Mouse (Mus musculus) kidney, postnatal 0 days (tissue): ENCODE data around the gene Cabp4. TPM values are rescaled to one million over a fixed set of nuclear protein-coding genes. Genes with fewer than 3 reads are reported as not detected.

Source experiments
- ATAC-seq: fragments of 200-750 bp; cut with Nextera tagmentation; replicated peaks from 2 replicates; pipeline ENCODE4 v1.8.0; 2017; ENCODE audit warnings: low read depth, moderate number of reproducible peaks, moderate TSS enrichment, moderate library complexity; ENCODE audit not compliant: low FRiP score
- DNase-seq: peaks from one replicate; pipeline ENCODE4 v3.0.0-alpha.2; 2016; ENCODE audit warnings: low spot score
- H3K27ac ChIP-seq: fragments of 300-500 bp; sonication (generic); 2 replicates; pipeline ENCODE4 v1.5.1; 2014; ENCODE audit warnings: mild to moderate bottlenecking
- H3K27me3 ChIP-seq: fragments of 300-500 bp; sonication (generic); 2 replicates; pipeline ENCODE4 v1.6.1; 2014; ENCODE audit warnings: low read length, mixed read lengths; ENCODE audit not compliant: insufficient read depth
- H3K36me3 ChIP-seq: fragments of 300-500 bp; sonication (generic); 2 replicates; pipeline ENCODE4 v1.6.1; 2014; ENCODE audit warnings: low read length, mixed read lengths; ENCODE audit not compliant: insufficient read depth
- H3K4me1 ChIP-seq: fragments of 300-500 bp; sonication (generic); replicated peaks from 2 replicates; pipeline ENCODE4 v1.6.1; 2014; ENCODE audit warnings: antibody characterized with exemption, low read length, mixed read lengths; ENCODE audit not compliant: insufficient read depth
- H3K4me2 ChIP-seq: fragments of 300-500 bp; sonication (generic); 2 replicates; pipeline ENCODE4 v1.6.1; 2014; ENCODE audit warnings: mild to moderate bottlenecking, low read length, moderate library complexity, mixed read lengths
- H3K4me3 ChIP-seq: fragments of 300-500 bp; sonication (generic); replicated peaks from 2 replicates; pipeline ENCODE4 v1.5.1; 2014; ENCODE audit warnings: low read depth, low read length
- H3K9ac ChIP-seq: fragments of 300-500 bp; sonication (generic); 2 replicates; pipeline ENCODE4 v1.6.1; 2014; ENCODE audit warnings: low read depth, low read length
- H3K9me3 ChIP-seq: fragments of 300-500 bp; sonication (generic); replicated peaks from 2 replicates; pipeline ENCODE4 v1.6.1; 2016; ENCODE audit warnings: low read length, inconsistent platforms, mixed read lengths
- CTCF ChIP-seq: IDR thresholded peaks from 2 replicates; pipeline ENCODE4 v1.5.1; 2016; ENCODE audit warnings: antibody characterized with exemption, low read depth, mild to moderate bottlenecking, moderate library complexity
- WGBS: fragments of 180-500 bp; shearing (Covaris S2); extraction: QIAGEN DNeasy Blood & Tissue Kit; methylation state at CpG from one replicate; pipeline ENCODE4 v1.1.7; 2014; 5-methylcytosine and 5-hydroxymethylcytosine counted together
- polyA plus RNA-seq: library from polyadenylated mRNA; unstranded; fragments of >200 nt; fragmentation: Nextera tagmentation; extraction: Ambion mirVana; gene quantifications from 2 replicates; pipeline ENCODE4 v1.2.1, GENCODE M21; 2015

Gene Cabp4
- polyA plus RNA-seq, 1 experiment from 2014 or later = 0.13 TPM

DNA sequence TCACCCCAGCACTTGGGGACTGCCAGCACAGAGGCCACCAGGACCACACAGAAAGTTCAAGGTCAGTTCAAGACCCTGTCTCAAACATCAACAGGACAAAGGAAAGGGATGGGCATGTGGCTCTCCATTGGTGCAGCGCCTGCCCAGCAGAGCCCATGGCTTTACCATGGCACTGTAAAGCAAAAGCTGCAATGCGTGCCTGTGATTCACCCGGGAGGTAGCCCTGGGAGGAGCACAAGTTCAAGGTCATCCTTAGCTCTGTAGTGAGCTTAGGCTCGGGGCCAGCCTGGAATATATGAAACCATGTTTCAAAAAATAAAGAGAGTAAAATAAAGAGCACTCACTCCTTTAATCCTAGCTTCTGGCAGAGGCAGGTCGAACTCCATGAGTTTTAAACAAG is 8.1 kb upstream of the Cabp4 start:
- peaks cover 22% of the 10 kb centered on the region for H3K36me3 ChIP-seq
- H3K4me1 ChIP-seq = peaks cover 11% of the 10 kb centered on the region; the same call in 1 of the 2 replicates
- no peak overlapping the region for H3K4me3 ChIP-seq
- no peak for DNase-seq
- no peaks in the 10 kb centered on the region for H3K27me3 ChIP-seq
- H3K9ac ChIP-seq = no peak overlapping the region
- no peak overlapping the region for H3K4me2 ChIP-seq
- 88% methylated on average over 5 of the region's 5 CpGs for WGBS
- H3K27ac ChIP-seq = no peak overlapping the region
- ATAC-seq = no peak
- TF ChIP-seq CTCF = no peak
- no peaks in the 10 kb centered on the region for H3K9me3 ChIP-seq

DNA sequence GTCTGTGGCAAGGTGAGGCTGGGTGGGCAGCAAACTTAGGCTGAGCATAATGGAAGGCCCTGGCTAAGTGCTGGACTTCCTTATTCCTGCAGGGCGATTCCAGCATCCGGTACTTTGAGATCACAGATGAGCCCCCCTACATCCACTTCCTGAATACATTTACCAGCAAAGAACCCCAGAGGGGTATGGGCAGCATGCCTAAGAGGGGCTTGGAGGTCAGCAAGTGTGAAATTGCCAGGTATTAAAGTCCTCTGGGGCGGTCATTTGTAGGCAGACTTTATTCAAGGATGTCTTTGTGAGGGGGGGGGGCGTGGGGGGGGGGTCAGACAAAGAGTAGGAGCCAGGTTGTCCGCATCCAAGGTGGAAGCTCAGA is 7.6 kb upstream of the Cabp4 start:
- H3K4me2 ChIP-seq = no peak overlapping the region
- ATAC-seq = no peak
- H3K9ac ChIP-seq = no peak overlapping the region
- TF ChIP-seq CTCF = no peak
- no peak for DNase-seq
- H3K4me3 ChIP-seq = no peak overlapping the region
- no peaks in the 10 kb centered on the region for H3K27me3 ChIP-seq
- peaks cover 11% of the 10 kb centered on the region; the same call in 1 of the 2 replicates for H3K4me1 ChIP-seq
- WGBS = 89% methylated on average over 4 of the region's 5 CpGs
- no peak overlapping the region for H3K27ac ChIP-seq
- peaks cover 22% of the 10 kb centered on the region for H3K36me3 ChIP-seq
- no peaks in the 10 kb centered on the region for H3K9me3 ChIP-seq

DNA sequence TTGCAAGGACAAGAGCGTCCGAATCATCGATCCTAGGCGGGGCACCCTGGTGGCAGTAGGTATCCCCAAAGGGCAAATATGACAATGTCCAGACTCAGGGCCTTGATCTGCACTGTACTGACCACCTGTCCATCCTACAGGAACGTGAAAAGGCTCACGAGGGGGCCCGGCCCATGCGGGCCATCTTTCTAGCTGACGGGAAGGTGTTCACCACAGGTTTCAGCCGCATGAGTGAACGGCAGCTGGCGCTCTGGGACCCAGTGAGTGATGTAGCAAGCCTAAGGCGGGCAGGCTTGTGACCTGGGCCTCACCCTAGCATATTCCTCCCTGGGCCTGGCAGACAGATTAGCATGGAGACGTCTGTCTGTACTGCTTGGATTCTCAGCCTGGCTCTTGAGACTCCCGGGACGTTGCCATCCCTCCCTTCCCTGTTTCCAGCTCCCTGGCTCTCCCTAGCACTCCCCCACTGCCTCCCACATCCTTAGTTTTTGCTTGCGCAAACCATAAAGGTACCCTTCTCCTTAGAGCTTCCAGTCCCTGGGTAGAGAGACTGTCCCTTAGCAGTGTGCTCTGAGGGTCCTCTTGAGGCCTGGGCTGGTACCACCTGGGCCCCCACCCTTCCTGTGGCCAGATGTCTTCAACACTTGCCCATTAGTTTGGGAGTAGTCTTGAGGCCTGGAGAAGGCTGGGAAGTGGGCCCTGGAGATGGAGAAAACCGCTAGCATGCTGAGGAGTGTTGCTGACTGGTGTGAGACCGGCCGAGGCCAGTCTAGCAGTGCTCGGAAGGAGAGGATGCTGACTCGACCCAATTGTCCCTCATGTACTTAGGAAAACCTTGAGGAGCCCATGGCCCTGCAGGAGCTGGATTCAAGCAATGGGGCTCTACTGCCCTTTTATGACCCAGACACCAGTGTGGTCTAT is 7.0 kb upstream of the Cabp4 start:
- Histone ChIP-seq H3K9ac (no peak overlapping the region), H3K4me2 (no peak overlapping the region), H3K36me3 (peaks cover 22% of the 10 kb centered on the region), H3K27ac (no peak overlapping the region), H3K27me3 (no peaks in the 10 kb centered on the region), H3K4me3 (no peak overlapping the region), H3K9me3 (no peaks in the 10 kb centered on the region), H3K4me1 (peaks cover 11% of the 10 kb centered on the region; the same call in 1 of the 2 replicates)
- no peak for ATAC-seq
- TF ChIP-seq CTCF = no peak
- WGBS = 77% methylated on average over 22 of the region's 22 CpGs
- DNase-seq = no peak

DNA sequence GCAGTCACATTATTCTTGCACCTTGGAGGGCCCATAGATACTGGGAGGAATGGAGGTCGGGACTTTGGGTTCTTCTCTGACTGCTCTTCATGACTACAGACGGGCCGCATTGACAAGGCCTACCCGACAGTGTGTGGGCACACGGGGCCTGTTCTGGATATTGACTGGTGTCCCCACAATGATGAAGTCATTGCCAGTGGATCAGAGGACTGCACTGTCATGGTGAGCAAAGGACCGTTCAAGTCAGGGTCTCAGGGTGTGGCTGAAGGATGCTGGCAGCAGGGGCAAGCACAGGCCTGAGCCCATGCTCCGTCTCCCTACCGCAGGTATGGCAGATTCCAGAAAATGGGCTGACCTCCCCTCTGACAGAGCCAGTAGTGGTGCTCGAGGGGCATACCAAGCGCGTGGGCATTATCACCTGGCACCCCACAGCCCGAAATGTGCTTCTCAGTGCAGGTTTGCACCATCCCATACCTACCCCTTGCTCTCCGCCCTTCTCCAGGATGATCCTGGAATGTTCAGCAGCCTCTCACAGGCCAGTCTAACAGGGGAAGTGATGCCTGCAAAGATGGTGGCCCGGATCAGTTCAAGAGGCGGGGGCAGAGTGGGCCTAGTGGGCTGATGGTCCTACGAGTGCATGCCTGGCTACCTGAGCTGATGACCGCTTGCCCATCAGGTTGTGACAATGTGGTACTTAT is 6.1 kb upstream of the Cabp4 start:
- Histone ChIP-seq H3K27ac (no peak overlapping the region), H3K9me3 (no peaks in the 10 kb centered on the region), H3K9ac (0 out of 2 replicates have a peak overlapping the region, but pooled peaks have one; percentile 2), H3K4me2 (peak overlapping the region; percentile 89), H3K4me1 (peaks cover 11% of the 10 kb centered on the region; the same call in 1 of the 2 replicates), H3K36me3 (peaks cover 22% of the 10 kb centered on the region), H3K4me3 (no peak overlapping the region), H3K27me3 (no peaks in the 10 kb centered on the region)
- 92% methylated on average over 17 of the region's 17 CpGs for WGBS
- ATAC-seq (0 out of 2 replicates have a peak, but pooled peaks have one; percentile 3), DNase-seq (no peak)
- no peak for TF ChIP-seq CTCF

DNA sequence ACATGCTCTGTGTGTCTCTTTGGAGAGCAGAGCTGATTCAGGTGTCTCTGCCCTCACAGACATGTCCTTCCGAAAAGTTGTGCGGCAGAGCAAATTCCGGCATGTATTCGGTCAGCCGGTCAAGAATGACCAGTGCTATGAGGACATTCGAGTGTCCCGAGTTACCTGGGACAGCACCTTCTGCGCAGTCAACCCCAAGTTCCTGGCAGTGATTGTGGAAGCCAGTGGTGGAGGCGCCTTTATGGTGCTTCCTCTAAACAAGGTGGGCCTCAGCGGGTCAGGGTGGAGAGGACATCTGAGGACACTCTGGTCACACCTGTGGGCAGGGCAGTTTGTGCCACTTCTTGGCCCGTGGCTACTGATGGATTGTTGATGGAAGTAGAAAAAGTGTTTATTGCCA is 5.5 kb upstream of the Cabp4 start:
- DNase-seq (no peak), ATAC-seq (no peak)
- Histone ChIP-seq H3K36me3 (peaks cover 22% of the 10 kb centered on the region), H3K9ac (peak overlapping the region; percentile 93), H3K27ac (peak overlapping the region; percentile 87; the same call in 1 of the 2 replicates), H3K4me1 (peaks cover 11% of the 10 kb centered on the region; the same call in 1 of the 2 replicates), H3K27me3 (no peaks in the 10 kb centered on the region), H3K4me2 (peak overlapping the region; percentile 89), H3K9me3 (no peaks in the 10 kb centered on the region), H3K4me3 (peak overlapping the region; percentile 98)
- 69% methylated on average over 11 of the region's 11 CpGs for WGBS
- no peak for TF ChIP-seq CTCF

DNA sequence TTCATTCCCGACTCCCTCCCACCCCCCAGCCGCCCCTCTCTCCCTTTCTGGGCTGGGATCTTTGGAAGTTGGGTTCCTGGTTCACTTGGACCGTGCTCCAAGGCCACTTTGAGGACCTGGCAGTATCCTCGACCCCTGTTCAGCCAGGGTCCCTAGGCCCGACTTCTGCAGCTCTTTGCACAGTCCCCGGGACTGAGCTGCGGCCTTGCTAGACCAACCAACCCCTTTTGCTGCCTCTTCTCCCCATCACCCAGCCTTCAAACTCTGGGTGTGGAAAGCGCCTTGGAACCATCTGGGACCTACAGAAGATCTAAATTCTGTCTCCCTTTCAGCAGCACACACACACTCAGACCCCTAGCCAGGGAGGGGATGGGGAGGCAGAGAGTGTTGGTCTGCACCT is 5.0 kb upstream of the Cabp4 start:
- no peaks in the 10 kb centered on the region for H3K9me3 ChIP-seq
- peak overlapping the region; percentile 98 for H3K4me3 ChIP-seq
- WGBS = under 1% methylated on average over 8 of the region's 8 CpGs
- peaks cover 11% of the 10 kb centered on the region; the same call in 1 of the 2 replicates for H3K4me1 ChIP-seq
- H3K4me2 ChIP-seq = peak overlapping the region; percentile 89
- peaks cover 18% of the 10 kb centered on the region for H3K36me3 ChIP-seq
- TF ChIP-seq CTCF = no peak
- DNase-seq (no peak), ATAC-seq (0 out of 2 replicates have a peak, but pooled peaks have one; percentile 4)
- H3K9ac ChIP-seq = peak overlapping the region; percentile 93
- H3K27ac ChIP-seq = peak overlapping the region; percentile 87
- no peaks in the 10 kb centered on the region for H3K27me3 ChIP-seq
